Mouse (Mus musculus): ENCODE data around the gene Gstp2. TPM values are rescaled to one million over a fixed set of nuclear protein-coding genes. Genes with fewer than 3 reads are reported as not detected.
A peak's percentile ranks its signal among the peaks of the same experiment; 100 is the strongest.

Gene Gstp2
- polyA plus RNA-seq, 1 experiment, result 10.0 TPM

DNA sequence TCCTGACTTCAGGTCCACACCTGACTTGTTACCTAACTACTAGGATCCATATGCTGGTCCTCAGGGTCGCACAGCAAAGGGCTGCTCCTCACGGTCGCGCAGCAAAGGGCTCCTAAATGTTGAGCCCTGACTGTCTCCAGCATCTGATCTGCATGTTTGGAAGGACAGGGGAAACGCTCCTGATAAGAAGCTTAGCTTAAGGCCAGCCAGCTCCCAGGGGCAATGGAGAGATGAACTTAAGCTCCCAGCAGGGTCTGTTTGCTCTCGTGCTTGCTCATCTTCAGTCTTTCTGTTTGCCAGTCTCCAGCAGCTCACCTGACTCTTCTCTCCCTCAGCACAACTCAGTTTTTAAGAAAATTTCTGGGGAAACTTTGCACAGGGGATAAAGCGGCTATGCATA lies 13.2 kb downstream of the Gstp2 start:
- no peak overlapping the region for H3K4me3 ChIP-seq (replicated peaks; ENCODE audit: insufficient read depth, low read depth, low read length)
- DNase-seq, result no peak
- H3K27ac ChIP-seq (ENCODE audit: insufficient read depth, low read length), result no peak overlapping the region
- peaks cover 6% of the 10 kb centered on the region for H3K4me1 ChIP-seq (ENCODE audit: control insufficient read depth, insufficient read depth, low read length)
- 63% methylated on average over 7 of the region's 7 CpGs for WGBS
- H3K27me3 ChIP-seq (ENCODE audit: control insufficient read depth, insufficient read depth, low read length), result no peaks in the 10 kb centered on the region
- TF ChIP-seq POLR2A (IDR thresholded peaks at IDR 0.05; ENCODE audit: borderline replicate concordance, insufficient read depth, low read length), result no peak
- TF ChIP-seq CTCF (IDR thresholded peaks at IDR 0.05; ENCODE audit: borderline replicate concordance, insufficient read depth, low read depth, low read length), result no peak

DNA sequence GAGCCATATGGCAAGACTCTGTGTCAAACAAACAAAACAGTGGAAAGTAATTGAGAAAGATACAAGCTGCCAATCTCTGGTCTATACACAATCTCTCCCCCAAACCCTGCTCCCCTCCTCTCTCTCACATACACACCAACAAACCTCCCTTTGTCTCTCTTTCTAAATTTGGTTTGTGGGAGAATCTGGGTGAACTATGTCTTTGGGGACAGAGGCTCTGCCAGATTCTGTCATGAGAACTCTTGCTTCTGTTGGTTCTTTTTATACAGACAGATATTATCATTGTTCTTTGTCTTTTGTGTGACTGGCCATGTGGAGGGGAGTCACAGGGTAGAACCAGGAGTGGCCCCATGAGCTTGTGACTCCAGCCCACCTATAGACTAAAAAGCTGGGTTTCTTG lies 18.2 kb downstream of the Gstp2 start:
- Histone ChIP-seq H3K27me3 (ENCODE audit: control insufficient read depth, insufficient read depth, low read length) (no peaks in the 10 kb centered on the region), H3K27ac (ENCODE audit: insufficient read depth, low read length) (no peak overlapping the region), H3K4me1 (ENCODE audit: control insufficient read depth, insufficient read depth, low read length) (no peaks in the 10 kb centered on the region), H3K4me3 (replicated peaks; ENCODE audit: insufficient read depth, low read depth, low read length) (no peak overlapping the region)
- no peak for DNase-seq
- TF ChIP-seq CTCF (IDR thresholded peaks at IDR 0.05; ENCODE audit: borderline replicate concordance, insufficient read depth, low read depth, low read length) (no peak), POLR2A (IDR thresholded peaks at IDR 0.05; ENCODE audit: borderline replicate concordance, insufficient read depth, low read length) (no peak)

DNA sequence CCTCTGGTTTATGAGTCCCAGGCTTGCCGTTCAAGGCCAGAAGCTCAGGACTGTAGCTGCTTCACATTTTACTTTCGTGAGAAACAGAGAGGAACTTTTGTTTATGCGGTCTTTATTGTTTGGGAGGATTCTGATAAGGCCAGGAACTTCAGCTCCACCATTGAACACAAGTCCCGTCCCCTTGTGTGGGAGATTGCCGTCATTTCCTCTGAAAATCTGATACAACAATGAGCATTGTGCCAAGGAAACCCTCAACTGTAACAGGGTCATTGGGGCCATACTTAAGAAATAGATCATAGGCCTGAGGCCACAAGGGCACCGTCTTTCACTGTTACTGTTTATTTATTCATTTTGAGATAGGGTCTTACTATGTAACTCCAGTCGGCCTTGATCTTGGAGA lies 22.6 kb downstream of the Gstp2 start:
- TF ChIP-seq CTCF (IDR thresholded peaks at IDR 0.05; ENCODE audit: borderline replicate concordance, insufficient read depth, low read depth, low read length), result no peak
- TF ChIP-seq POLR2A (IDR thresholded peaks at IDR 0.05; ENCODE audit: borderline replicate concordance, insufficient read depth, low read length), result no peak
- 81% methylated on average over 7 of the region's 7 CpGs for WGBS
- no peak for DNase-seq
- H3K4me3 ChIP-seq (replicated peaks; ENCODE audit: insufficient read depth, low read depth, low read length), result no peak overlapping the region
- no peaks in the 10 kb centered on the region for H3K27me3 ChIP-seq (ENCODE audit: control insufficient read depth, insufficient read depth, low read length)
- peaks cover 11% of the 10 kb centered on the region for H3K4me1 ChIP-seq (ENCODE audit: control insufficient read depth, insufficient read depth, low read length)
- H3K27ac ChIP-seq (ENCODE audit: insufficient read depth, low read length), result no peak overlapping the region

GRCm38 (mm10) chr19:4018743-4019583 lies 26.9 kb downstream of the Gstp2 start:
- peak overlapping the region; percentile 10; the same call in 1 of the 2 replicates for H3K27ac ChIP-seq (ENCODE audit: insufficient read depth, low read length)
- 6% methylated on average over 18 of the region's 18 CpGs for WGBS

DNA sequence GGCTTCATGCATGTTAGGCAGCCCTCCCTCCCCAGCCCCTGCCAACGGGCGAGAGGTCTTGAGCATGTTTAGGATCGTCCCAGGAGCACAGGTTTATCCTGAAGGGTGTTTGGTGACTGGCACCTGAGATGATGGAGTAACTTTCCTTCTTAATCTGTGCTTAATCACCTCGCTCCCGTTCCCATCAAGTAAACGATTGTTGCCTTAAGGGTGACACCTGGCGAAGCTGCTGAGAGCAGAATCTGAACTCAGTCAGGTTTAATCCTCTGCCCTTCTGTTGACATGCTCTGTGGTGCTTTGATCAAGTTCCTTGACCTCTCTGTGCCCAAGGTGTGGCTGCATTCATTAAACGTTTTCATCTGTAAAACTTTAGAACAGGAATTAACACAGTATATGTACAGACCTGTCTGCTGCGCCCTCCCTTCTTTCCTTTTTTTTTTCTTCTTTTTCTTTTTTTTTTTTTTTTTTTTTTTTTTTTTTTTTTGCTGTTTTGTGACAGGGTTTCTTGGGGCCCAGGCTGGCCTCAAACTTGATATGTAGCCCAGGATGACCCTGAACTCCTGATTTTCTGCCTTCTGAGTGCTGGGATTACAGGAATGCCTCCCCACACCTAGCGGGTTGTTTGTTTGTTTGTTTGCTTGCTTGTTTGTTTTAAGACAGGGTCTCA lies 27.8 kb downstream of the Gstp2 start:
- H3K4me1 ChIP-seq (ENCODE audit: control insufficient read depth, insufficient read depth, low read length), result peaks cover 11% of the 10 kb centered on the region
- H3K27ac ChIP-seq (ENCODE audit: insufficient read depth, low read length), result peak overlapping the region; percentile 61; the same call in 1 of the 2 replicates
- DNase-seq, result no peak
- no peaks in the 10 kb centered on the region for H3K27me3 ChIP-seq (ENCODE audit: control insufficient read depth, insufficient read depth, low read length)
- TF ChIP-seq POLR2A (IDR thresholded peaks at IDR 0.05; ENCODE audit: borderline replicate concordance, insufficient read depth, low read length) (no peak), CTCF (IDR thresholded peaks at IDR 0.05; ENCODE audit: borderline replicate concordance, insufficient read depth, low read depth, low read length) (no peak)
- WGBS, result 75% methylated on average over 10 of the region's 10 CpGs
- H3K4me3 ChIP-seq (replicated peaks; ENCODE audit: insufficient read depth, low read depth, low read length), result no peak overlapping the region

More at GRCm38 (mm10) chr19:4018743-4019583, 26.9 kb downstream of the Gstp2 start:
- no peaks in the 10 kb centered on the region for H3K27me3 ChIP-seq (ENCODE audit: control insufficient read depth, insufficient read depth, low read length)
- H3K4me3 ChIP-seq (replicated peaks; ENCODE audit: insufficient read depth, low read depth, low read length), result no peak overlapping the region
- peak; percentile 86 to 89 for DNase-seq
- TF ChIP-seq POLR2A (IDR thresholded peaks at IDR 0.05; ENCODE audit: borderline replicate concordance, insufficient read depth, low read length), result no peak
- TF ChIP-seq CTCF (IDR thresholded peaks at IDR 0.05; ENCODE audit: borderline replicate concordance, insufficient read depth, low read depth, low read length), result peak; percentile 86
- H3K4me1 ChIP-seq (ENCODE audit: control insufficient read depth, insufficient read depth, low read length), result peaks cover 11% of the 10 kb centered on the region

DNA sequence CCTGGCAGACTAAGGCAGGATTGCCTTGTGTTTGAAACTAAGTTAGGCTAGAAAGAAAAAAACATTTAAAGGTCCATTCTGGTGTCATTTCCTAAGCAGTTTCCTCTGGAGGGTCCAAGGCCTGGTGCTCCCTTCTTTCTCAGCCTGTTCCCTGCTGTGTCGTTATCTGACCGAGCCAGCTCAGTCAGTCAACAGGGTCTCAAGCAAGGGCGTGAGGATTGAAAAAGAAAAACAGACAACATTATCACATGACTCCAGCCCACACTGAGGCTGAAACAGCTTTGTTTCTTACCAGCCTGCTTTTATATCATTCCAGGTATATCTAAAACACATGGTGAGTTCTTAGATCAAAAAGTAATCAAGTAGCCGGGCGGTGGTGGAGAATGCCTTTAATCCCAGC lies 30.2 kb downstream of the Gstp2 start:
- Histone ChIP-seq H3K4me3 (replicated peaks; ENCODE audit: insufficient read depth, low read depth, low read length) (no peak overlapping the region), H3K27me3 (ENCODE audit: control insufficient read depth, insufficient read depth, low read length) (no peaks in the 10 kb centered on the region), H3K27ac (ENCODE audit: insufficient read depth, low read length) (no peak overlapping the region), H3K4me1 (ENCODE audit: control insufficient read depth, insufficient read depth, low read length) (peaks cover 19% of the 10 kb centered on the region)
- no peak for DNase-seq
- WGBS, result 75% methylated on average over 5 of the region's 5 CpGs
- no peak for TF ChIP-seq CTCF (IDR thresholded peaks at IDR 0.05; ENCODE audit: borderline replicate concordance, insufficient read depth, low read depth, low read length)
- no peak for TF ChIP-seq POLR2A (IDR thresholded peaks at IDR 0.05; ENCODE audit: borderline replicate concordance, insufficient read depth, low read length)

GRCm38 (mm10) chr19:4014802-4015201 lies 31.0 kb downstream of the Gstp2 start:
- no peak overlapping the region for H3K27ac ChIP-seq (ENCODE audit: insufficient read depth, low read length)
- H3K4me1 ChIP-seq (ENCODE audit: control insufficient read depth, insufficient read depth, low read length), result peaks cover 19% of the 10 kb centered on the region
- no peaks in the 10 kb centered on the region for H3K27me3 ChIP-seq (ENCODE audit: control insufficient read depth, insufficient read depth, low read length)
- no peak overlapping the region for H3K4me3 ChIP-seq (replicated peaks; ENCODE audit: insufficient read depth, low read depth, low read length)
- TF ChIP-seq CTCF (IDR thresholded peaks at IDR 0.05; ENCODE audit: borderline replicate concordance, insufficient read depth, low read depth, low read length), result no peak
- no peak for DNase-seq

DNA sequence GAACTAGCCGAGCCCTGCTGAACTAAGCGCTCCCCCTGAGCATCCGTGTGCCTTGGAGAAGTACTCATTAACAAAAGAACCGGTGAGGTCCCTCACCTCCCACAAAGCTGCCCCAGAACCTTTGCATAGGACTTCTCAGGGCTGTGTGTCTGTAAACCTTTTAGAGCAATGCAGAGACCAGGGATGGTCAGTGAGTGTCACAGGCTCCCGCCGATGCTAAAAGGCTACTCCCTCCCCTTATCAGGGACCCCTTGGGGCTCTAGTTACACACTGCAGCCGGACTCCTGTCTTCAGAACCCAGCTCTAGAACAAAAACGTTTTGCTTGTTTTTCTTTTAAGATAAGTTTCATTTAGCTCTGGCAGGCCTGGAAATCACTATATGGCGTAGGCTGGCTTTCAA lies 32.8 kb downstream of the Gstp2 start:
- no peak for TF ChIP-seq CTCF (IDR thresholded peaks at IDR 0.05; ENCODE audit: borderline replicate concordance, insufficient read depth, low read depth, low read length)
- TF ChIP-seq POLR2A (IDR thresholded peaks at IDR 0.05; ENCODE audit: borderline replicate concordance, insufficient read depth, low read length), result no peak
- Histone ChIP-seq H3K27me3 (ENCODE audit: control insufficient read depth, insufficient read depth, low read length) (no peaks in the 10 kb centered on the region), H3K4me1 (ENCODE audit: control insufficient read depth, insufficient read depth, low read length) (peaks cover 8% of the 10 kb centered on the region; the same call in 1 of the 2 replicates), H3K27ac (ENCODE audit: insufficient read depth, low read length) (no peak overlapping the region), H3K4me3 (replicated peaks; ENCODE audit: insufficient read depth, low read depth, low read length) (no peak overlapping the region)
- 22% methylated on average over 9 of the region's 9 CpGs for WGBS
- no peak for DNase-seq

Data from cerebellum, adult 2 months (tissue).